Mouse (Mus musculus) G1E-ER4 (cell line): Measurements from ENCODE around the gene Sirpb1b. TPM values are rescaled to one million over a fixed set of nuclear protein-coding genes. Genes with fewer than 3 reads are reported as not detected.
"Not testable (repeated sequence)": the region's sequence is repeated elsewhere in the genome, so short reads cannot be mapped to it uniquely, and the experiment has no call there.

ENCODE experiments used
- GATA1 ChIP-seq: IDR thresholded peaks from one replicate; pipeline ENCODE4 v1.8.0; 2012; ENCODE audit warnings: low read length, inconsistent platforms
- polyA plus RNA-seq: library from polyadenylated mRNA; stranded (reverse); fragments of >175 nt; gene quantifications from 2 replicates; pipeline ENCODE4 v1.2.3, GENCODE M21; 2012

Gene Sirpb1b
- not detected in 2 replicates for polyA plus RNA-seq

GRCm38 (mm10) chr3:15574887-15575286 lies at the start of gene Sirpb1b:
TSS of gene Sirpb1b (minus strand) at chr3:15575065.
- not testable (repeated sequence) for TF ChIP-seq GATA1

GRCm38 (mm10) chr3:15583452-15583851 lies 8.6 kb upstream of the Sirpb1b start:
- no peak for TF ChIP-seq GATA1

- TF ChIP-seq GATA1 = no peak
Observed at GRCm38 (mm10) chr3:15528589-15528988, 46.3 kb downstream of the Sirpb1b start.

Other genes starting within 250 kb of the Sirpb1b start
- gene Gm9733, start 242.8 kb downstream of the Sirpb1b start, polyA plus RNA-seq = not detected in 2 replicates
- gene Sirpb1a, start 148.5 kb downstream of the Sirpb1b start, polyA plus RNA-seq = not detected in 2 replicates